Mouse (Mus musculus) hindbrain, embryonic 10.5 days (tissue): ENCODE measurements around the gene Dpysl5. TPM values are rescaled to one million over a fixed set of nuclear protein-coding genes. Genes with fewer than 3 reads are reported as not detected.

Experiments
- DNase-seq: peaks from one replicate; pipeline ENCODE4 v3.0.0-alpha.2; 2017; ENCODE audit warnings: low spot score
- H3K27ac ChIP-seq: fragments of 300-500 bp; sonication (generic); 2 replicates; pipeline ENCODE4 v1.5.1; 2016; ENCODE audit warnings: mild to moderate bottlenecking, moderate library complexity
- H3K27me3 ChIP-seq: fragments of 300-500 bp; sonication (generic); 2 replicates; pipeline ENCODE4 v1.6.1; 2016; ENCODE audit warnings: mild to moderate bottlenecking; ENCODE audit not compliant: poor library complexity, insufficient read depth, severe bottlenecking
- H3K36me3 ChIP-seq: fragments of 300-500 bp; sonication (generic); 2 replicates; pipeline ENCODE4 v1.6.1; 2016; ENCODE audit warnings: mild to moderate bottlenecking, moderate library complexity
- H3K4me1 ChIP-seq: fragments of 300-500 bp; sonication (generic); replicated peaks from 2 replicates; pipeline ENCODE4 v1.6.1; 2016; ENCODE audit warnings: mild to moderate bottlenecking
- H3K4me3 ChIP-seq: fragments of 300-500 bp; sonication (generic); 2 replicates; pipeline ENCODE4 v1.5.1; 2016; ENCODE audit warnings: mild to moderate bottlenecking, moderate library complexity
- H3K9me3 ChIP-seq: fragments of 300-500 bp; sonication (generic); 2 replicates; pipeline ENCODE4 v1.6.1; 2016; ENCODE audit warnings: mild to moderate bottlenecking, moderate library complexity
- WGBS: fragments of 180-500 bp; shearing (Covaris S2); methylation state at CpG from one replicate; pipeline ENCODE4 v1.1.7; 2016; 5-methylcytosine and 5-hydroxymethylcytosine counted together
- polyA plus RNA-seq: library from polyadenylated mRNA; unstranded; fragments of >200 nt; fragmentation: Nextera tagmentation; extraction: Ambion mirVana; gene quantifications from 2 replicates; pipeline ENCODE4 v1.2.1, GENCODE M21; 2016

Dpysl5 gene
- polyA plus RNA-seq, 1 experiment from 2014 or later = 151 TPM

DNA sequence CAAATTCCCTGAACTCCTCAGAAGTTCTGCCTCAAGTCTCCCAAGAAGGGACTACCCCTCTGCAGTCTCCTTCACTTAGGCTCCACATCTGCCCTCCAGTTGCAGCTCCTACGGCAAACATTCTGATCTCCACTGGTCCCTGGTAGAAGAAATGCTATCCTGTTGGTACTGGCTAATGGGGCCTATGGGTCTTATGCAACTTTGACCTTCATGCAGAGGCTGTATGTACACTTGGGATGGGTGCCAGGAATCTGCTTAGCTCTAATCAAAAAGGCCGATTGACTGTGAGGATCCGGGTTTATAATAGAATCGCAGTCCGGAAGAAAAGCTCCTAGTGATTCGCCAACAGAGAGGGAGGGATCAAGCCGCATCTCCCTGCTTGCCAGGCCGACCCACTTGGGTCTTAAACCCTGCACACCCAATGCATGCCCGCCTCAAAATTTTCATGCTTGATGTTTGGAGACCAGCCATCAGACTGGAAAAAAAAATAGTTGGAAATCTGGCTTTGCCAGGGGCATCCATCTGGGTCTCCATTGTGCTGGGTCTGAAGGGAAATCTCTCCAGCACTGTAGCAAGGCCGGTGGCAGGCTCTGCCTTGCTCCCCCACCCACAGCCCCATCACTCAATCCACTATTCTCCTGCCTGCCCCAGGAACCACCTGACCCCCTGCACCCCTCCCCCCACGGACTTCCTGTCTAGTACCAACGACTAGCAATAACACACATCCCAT, 38.4 kb downstream of the Dpysl5 start:
- H3K4me1 ChIP-seq = no peaks in the 10 kb centered on the region; the same call in 1 of the 2 replicates
- H3K36me3 ChIP-seq = peaks cover 99% of the 10 kb centered on the region
- no peaks in the 10 kb centered on the region for H3K27me3 ChIP-seq
- H3K27ac ChIP-seq = no peak overlapping the region
- DNase-seq = no peak
- no peaks in the 10 kb centered on the region for H3K9me3 ChIP-seq
- no peak overlapping the region for H3K4me3 ChIP-seq
- 85% methylated on average over 12 of the region's 12 CpGs for WGBS

DNA sequence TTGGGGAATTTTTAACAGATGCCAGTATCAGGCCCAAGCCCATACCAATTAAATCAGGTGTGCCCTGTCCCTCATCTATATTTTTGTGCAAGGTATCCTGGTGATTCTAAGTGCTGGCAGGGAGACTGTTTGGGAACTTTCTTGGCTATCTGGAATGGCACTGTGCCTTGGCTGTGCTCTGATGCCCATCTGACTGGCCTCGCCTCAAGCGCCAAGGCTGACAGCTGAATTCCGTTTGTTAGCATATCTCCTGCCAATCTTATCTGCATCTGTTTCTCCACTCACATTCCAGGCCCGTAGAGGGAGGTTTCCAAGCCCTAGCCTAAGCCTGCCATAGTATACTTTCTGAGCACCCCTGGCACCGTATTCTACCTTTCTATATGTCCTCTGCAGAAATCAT, 39.7 kb downstream of the Dpysl5 start:
- H3K4me1 ChIP-seq = no peaks in the 10 kb centered on the region; the same call in 1 of the 2 replicates
- H3K36me3 ChIP-seq = peaks cover 98% of the 10 kb centered on the region
- H3K4me3 ChIP-seq = no peak overlapping the region
- 90% methylated on average over 5 of the region's 5 CpGs for WGBS
- H3K27ac ChIP-seq = no peak overlapping the region
- H3K9me3 ChIP-seq = no peaks in the 10 kb centered on the region
- no peaks in the 10 kb centered on the region for H3K27me3 ChIP-seq
- no peak for DNase-seq

DNA sequence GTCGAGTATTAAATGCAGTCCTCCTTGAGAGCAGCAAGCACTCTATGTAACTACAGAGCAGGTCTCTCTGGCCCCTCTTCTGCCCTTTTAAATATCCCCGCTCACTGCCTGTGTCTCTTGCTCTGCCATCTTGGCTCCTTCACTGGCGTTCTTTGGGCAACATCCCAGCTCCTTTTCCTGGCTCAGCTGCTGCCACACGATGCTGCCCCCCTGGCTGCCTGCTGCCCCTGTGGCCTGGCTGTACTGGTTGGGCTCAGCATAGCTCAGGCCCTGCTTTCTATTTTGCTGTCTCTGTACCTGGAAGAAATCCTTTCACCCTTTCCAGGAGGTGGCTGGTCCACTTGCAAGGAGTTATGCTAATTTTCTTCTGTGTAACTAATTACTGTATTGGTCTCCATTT, 41.8 kb downstream of the Dpysl5 start:
- Histone ChIP-seq H3K4me3 (no peak overlapping the region), H3K27ac (no peak overlapping the region), H3K9me3 (no peaks in the 10 kb centered on the region), H3K27me3 (no peaks in the 10 kb centered on the region), H3K4me1 (no peaks in the 10 kb centered on the region; the same call in 1 of the 2 replicates), H3K36me3 (peaks cover 98% of the 10 kb centered on the region)
- no peak for DNase-seq
- WGBS = 85% methylated on average over 4 of the region's 4 CpGs

DNA sequence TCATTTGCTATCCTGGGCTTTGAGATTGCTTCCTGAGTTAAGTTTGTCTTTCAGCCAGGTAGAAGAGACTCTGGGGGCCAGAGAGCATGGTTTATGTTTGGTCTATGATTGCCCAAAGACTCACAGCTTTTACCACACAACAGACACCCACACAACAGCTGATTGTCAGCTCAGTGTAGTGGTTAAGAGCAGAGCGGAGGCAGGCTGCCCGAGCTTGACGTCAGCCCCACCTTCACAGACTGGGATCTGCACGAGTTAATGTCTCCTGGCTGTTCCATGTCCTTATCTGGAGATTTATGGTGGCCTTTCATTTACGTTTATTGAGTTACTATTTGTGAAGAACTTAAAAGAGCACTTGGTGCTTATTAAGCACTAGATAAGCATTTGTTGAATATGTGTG, 43.9 kb downstream of the Dpysl5 start:
- Histone ChIP-seq H3K27ac (no peak overlapping the region), H3K9me3 (no peaks in the 10 kb centered on the region), H3K4me1 (no peaks in the 10 kb centered on the region), H3K4me3 (no peak overlapping the region), H3K36me3 (peaks cover 79% of the 10 kb centered on the region), H3K27me3 (no peaks in the 10 kb centered on the region)
- no peak for DNase-seq
- WGBS = 93% methylated on average over 5 of the region's 5 CpGs

DNA sequence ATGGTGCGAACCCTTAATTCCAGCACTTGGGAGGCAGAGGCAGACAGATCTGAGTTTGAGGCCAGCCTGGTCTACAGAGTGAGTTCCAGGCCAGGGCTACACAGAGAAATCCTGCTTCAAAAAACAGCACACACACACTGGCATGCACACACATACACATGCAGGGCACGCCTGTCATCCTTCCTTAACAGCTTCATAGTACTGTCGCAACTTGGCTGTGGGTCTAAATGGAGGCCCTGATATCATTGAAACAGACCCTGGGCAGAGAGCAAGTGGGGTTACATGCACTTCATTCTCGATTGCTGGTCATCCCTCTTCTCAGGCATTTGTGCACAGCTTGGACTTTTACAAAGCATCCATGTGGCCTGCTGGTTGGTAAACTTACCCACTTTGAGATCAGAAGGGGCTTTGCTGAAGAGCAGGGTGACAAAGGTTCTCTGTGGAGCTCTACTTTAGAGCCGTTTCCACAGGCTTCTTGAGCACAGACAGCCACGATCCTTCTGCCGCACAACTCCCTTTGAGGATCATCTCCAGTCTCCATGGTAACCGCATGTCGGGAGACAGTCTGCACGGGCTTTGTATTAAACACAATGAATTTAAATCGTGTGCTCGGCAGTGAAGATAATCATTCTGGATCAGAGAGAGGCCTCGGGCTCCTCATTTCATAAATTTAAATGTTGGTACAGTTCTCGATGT, 51.6 kb downstream of the Dpysl5 start:
- Histone ChIP-seq H3K36me3 (peaks cover 59% of the 10 kb centered on the region), H3K27ac (peak overlapping the region; percentile 82), H3K27me3 (no peaks in the 10 kb centered on the region), H3K9me3 (no peaks in the 10 kb centered on the region), H3K4me3 (peak overlapping the region; percentile 16; the same call in 1 of the 2 replicates), H3K4me1 (peaks cover 57% of the 10 kb centered on the region)
- peak; percentile 49 for DNase-seq
- WGBS = 49% methylated on average over 14 of the region's 14 CpGs

DNA sequence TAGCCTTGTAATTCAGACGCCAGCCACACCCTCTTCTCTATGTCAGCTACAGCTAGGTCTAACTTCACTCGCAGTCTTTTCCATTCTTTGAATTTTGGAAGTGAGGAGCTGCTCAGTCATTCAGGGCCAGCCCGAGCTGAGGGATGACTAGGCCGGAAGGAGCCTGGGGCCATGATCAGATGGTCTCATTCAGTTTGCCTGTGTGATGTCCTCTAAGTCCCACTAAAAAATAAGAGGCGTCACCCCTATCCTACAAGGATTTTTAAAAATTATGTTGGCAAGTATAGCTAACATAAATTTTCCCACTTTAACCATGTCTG, 52.1 kb downstream of the Dpysl5 start:
- no peaks in the 10 kb centered on the region for H3K27me3 ChIP-seq
- H3K27ac ChIP-seq = peak overlapping the region; percentile 82
- peaks cover 62% of the 10 kb centered on the region for H3K4me1 ChIP-seq
- peaks cover 56% of the 10 kb centered on the region for H3K36me3 ChIP-seq
- 58% methylated on average over 5 of the region's 5 CpGs for WGBS
- no peaks in the 10 kb centered on the region for H3K9me3 ChIP-seq
- no peak overlapping the region for H3K4me3 ChIP-seq
- DNase-seq = peak; percentile 28

DNA sequence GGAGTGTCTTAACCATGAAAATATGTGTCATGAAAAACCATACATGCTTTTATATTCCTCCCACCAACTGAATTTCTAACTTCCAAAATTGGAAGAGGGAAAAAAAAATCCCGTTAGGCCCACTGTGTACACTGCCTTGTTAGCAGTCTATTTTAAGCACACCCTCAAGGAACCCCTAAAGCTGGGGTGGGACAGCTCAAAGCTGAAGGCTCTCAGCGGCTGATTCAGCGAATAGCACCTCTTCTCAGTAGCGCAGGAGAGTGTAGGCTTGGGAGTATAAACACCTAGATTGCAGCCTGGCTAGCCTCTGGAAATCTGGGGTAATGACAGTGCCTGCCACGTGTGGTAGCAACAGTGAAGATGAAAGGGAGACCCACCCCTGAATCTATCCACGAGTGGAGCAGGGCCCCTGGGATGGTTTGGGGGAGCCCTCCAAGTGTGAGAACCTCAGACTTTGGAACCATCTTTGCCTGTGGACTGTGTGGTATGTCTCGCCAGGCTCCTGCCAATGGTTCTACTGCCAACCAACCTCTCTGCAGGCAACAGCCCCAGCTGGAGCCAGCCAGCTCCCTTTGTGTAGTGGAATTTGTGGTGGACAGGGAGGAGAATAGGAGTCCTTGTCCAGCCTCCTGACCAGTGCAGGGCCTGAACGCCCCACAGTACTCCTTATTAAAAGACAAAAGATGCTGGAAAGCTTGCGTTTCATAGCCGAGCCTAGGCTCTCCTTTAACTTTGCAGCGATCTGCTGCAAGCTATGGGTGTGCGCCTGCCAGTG, 54.4 kb downstream of the Dpysl5 start:
- Histone ChIP-seq H3K9me3 (no peaks in the 10 kb centered on the region), H3K27ac (peak overlapping the region; percentile 72), H3K4me3 (no peak overlapping the region), H3K27me3 (no peaks in the 10 kb centered on the region), H3K36me3 (peaks cover 67% of the 10 kb centered on the region), H3K4me1 (peaks cover 70% of the 10 kb centered on the region)
- no peak for DNase-seq
- 71% methylated on average over 12 of the region's 12 CpGs for WGBS

DNA sequence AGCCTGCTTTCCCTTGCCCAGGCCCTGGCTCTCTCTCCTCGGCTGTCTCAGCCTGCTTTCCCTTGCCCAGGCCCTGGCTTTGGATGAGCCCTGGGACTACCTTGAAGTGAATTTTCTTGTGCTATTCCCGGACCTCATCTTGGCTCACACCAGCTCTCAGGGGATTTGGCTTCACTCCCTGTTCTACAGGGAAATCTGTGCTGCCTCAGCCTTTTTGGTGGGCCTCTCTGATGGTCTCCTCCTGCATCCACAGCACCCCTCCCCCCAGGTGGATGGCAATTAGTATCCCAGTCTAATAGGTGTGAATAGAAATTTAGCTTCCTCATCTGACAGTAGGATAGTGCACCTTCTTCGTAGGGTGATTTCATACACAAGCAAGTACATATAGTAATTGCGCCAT, 56.7 kb downstream of the Dpysl5 start:
- Histone ChIP-seq H3K27me3 (no peaks in the 10 kb centered on the region), H3K36me3 (peaks cover 58% of the 10 kb centered on the region), H3K4me1 (peaks cover 59% of the 10 kb centered on the region), H3K27ac (peak overlapping the region; percentile 67; the same call in 1 of the 2 replicates), H3K9me3 (no peaks in the 10 kb centered on the region), H3K4me3 (no peak overlapping the region)
- DNase-seq = no peak
- 81% methylated on average over 4 of the region's 4 CpGs for WGBS

DNA sequence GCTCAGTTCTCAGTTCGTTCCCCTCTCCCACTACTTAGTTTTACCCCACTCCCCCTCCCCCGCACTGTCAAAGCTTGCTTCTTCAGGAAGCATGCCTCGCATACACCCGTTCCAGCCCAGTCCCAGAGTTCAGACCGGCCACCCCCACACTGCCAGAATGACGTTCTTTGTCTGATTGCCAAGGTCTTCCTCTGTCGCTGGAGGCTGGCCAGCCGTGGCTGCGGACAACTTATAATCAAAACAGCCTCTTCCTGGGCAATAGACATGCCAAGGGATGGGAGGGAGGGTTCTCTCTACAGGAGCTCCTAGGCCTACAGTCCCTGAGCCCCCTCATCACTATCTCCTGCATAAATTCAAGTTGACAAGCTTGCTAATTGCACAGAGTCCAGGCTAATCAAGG, 57.2 kb downstream of the Dpysl5 start:
- Histone ChIP-seq H3K9me3 (no peaks in the 10 kb centered on the region), H3K4me3 (no peak overlapping the region), H3K36me3 (peaks cover 58% of the 10 kb centered on the region), H3K27ac (0 out of 2 replicates have a peak overlapping the region, but pooled peaks have one; percentile 3), H3K27me3 (peaks cover 1% of the 10 kb centered on the region; the same call in 1 of the 2 replicates), H3K4me1 (peaks cover 56% of the 10 kb centered on the region)
- 31% methylated on average over 9 of the region's 9 CpGs for WGBS
- no peak for DNase-seq

DNA sequence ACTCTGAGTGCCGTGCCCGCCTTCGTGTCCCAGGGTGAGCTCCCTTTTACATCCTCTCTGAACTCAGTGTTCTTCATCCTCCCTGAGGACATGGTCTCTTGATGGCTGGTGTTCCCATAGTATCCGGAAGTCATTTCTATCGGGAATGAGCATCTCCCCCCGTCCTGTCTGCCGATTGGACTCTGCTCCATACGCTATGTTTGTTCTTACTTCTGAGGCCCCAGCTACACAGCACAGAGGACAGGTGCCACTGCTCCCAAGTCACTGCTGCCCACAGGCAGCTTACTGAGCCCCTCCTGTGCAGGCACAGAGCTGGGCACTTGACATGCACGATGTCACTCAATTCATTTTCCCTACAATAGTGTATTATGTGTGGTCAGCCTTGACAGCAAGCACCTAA, 57.7 kb downstream of the Dpysl5 start:
- Histone ChIP-seq H3K36me3 (peaks cover 54% of the 10 kb centered on the region), H3K27me3 (peaks cover 5% of the 10 kb centered on the region; the same call in 1 of the 2 replicates), H3K4me3 (no peak overlapping the region), H3K9me3 (no peaks in the 10 kb centered on the region), H3K4me1 (peaks cover 56% of the 10 kb centered on the region), H3K27ac (0 out of 2 replicates have a peak overlapping the region, but pooled peaks have one; percentile 3)
- DNase-seq = no peak
- 89% methylated on average over 9 of the region's 9 CpGs for WGBS

DNA sequence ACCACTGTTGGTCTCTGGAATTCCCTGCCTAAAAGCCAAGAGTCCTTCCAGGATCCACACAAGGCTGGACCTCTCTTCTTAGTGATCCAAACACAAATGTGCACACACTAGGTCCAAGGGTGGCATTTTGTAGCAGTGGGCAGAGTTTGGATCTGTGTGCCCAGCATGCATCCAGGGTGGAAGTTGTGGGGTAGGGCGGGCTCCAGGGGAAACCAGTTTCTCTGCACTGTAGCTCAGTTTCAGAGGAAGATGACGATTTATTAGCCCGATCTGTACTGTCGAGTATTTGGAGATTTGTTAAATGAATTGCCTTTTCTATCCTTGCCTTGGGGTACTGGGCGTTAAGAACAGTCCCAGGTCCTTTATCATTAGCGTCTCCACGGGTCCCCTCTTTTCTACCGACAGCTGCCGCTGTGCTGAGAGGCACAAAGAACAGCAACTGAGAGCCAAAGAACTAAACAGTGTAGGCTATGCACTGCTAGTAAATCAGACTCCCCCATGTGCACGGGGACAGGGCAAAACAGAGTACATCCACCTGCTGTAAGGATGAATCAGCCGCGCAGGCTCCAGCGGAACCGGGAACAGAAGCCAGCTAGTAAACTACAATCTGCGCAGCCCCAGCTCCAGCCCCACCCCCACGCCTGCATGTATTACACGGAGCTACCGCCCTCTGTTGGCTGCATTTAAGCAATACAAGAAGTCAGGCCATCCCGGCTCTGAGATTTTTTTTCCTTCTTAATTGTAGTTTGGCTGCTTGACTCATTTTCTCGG, 63.4 kb downstream of the Dpysl5 start:
- H3K4me1 ChIP-seq = peaks cover 21% of the 10 kb centered on the region
- peak overlapping the region; percentile 72 for H3K27ac ChIP-seq
- peaks cover 8% of the 10 kb centered on the region; the same call in 1 of the 2 replicates for H3K27me3 ChIP-seq
- H3K9me3 ChIP-seq = no peaks in the 10 kb centered on the region
- 12% methylated on average over 20 of the region's 20 CpGs for WGBS
- H3K36me3 ChIP-seq = peaks cover 44% of the 10 kb centered on the region
- H3K4me3 ChIP-seq = peak overlapping the region; percentile 40
- DNase-seq = peak; percentile 82

DNA sequence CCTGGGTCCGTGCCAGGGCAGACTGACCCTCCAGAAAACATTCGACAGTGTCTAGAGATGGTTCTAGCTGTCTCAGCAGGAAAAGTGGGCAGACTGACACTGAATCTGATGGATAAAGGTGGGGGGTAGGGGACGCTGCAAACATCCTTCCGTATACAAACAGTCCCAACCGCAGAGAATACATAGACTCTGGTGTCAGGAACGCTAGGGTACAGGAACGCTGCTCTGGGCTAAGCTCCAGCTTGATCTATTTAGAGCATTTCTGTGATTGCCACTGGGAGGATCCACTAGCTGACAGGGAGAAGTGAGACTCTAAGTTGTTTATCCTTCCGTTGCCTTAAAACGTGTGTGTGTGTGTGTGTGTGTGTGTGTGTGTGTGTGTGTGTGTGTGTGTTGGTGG, 69.3 kb downstream of the Dpysl5 start:
- WGBS = 92% methylated on average over 9 of the region's 9 CpGs
- H3K27ac ChIP-seq = no peak overlapping the region

More for the DNA sequence above, 69.3 kb downstream of the Dpysl5 start:
- no peak overlapping the region for H3K4me3 ChIP-seq
- DNase-seq = no peak
- no peaks in the 10 kb centered on the region for H3K4me1 ChIP-seq
- no peaks in the 10 kb centered on the region for H3K9me3 ChIP-seq
- peaks cover 93% of the 10 kb centered on the region for H3K36me3 ChIP-seq
- no peaks in the 10 kb centered on the region for H3K27me3 ChIP-seq
